Mouse (Mus musculus) testis, adult 2 months (tissue): ENCODE results near the gene Timm17b.

Experiments
- CTCF ChIP-seq: fragments of 200-500 bp; IDR thresholded peaks from 2 replicates; pipeline ENCODE4 v1.5.1; 2012; ENCODE audit warnings: low read depth, mild to moderate bottlenecking, inconsistent platforms, low read length, moderate library complexity; ENCODE audit not compliant: control insufficient read depth, insufficient read depth, insufficient replicate concordance
- POLR2A ChIP-seq: fragments of 200-500 bp; IDR thresholded peaks from 2 replicates; pipeline ENCODE4 v1.6.1; 2012; ENCODE audit warnings: low read depth, mild to moderate bottlenecking, inconsistent platforms, low read length, moderate library complexity; ENCODE audit not compliant: control insufficient read depth

GRCm38 (mm10) chrX:7926266-7926665 is 27.1 kb downstream of the Timm17b start:
- TF ChIP-seq POLR2A (no peak), CTCF (no peak)
